Mouse (Mus musculus) cerebellum, adult 2 months (tissue): ENCODE results near the gene Aaed1. TPM values are rescaled to one million over a fixed set of nuclear protein-coding genes. Genes with fewer than 3 reads are reported as not detected.

Experiments
- DNase-seq, 2 experiments: peaks; one replicate each; pipeline ENCODE4 v3.0.0; 2021
- H3K27ac ChIP-seq: fragments of 200-500 bp; 2 replicates; pipeline ENCODE4 v1.5.1; 2012; ENCODE audit warnings: low read length, control low read depth, inconsistent platforms; ENCODE audit not compliant: insufficient read depth
- H3K27me3 ChIP-seq: fragments of 200-500 bp; 2 replicates; pipeline ENCODE4 v1.6.1; 2012; ENCODE audit warnings: inconsistent platforms, mild to moderate bottlenecking, low read length, moderate library complexity; ENCODE audit not compliant: control insufficient read depth, insufficient read depth
- H3K4me1 ChIP-seq: fragments of 200-500 bp; 2 replicates; pipeline ENCODE4 v1.6.1; 2011; ENCODE audit warnings: low read length; ENCODE audit not compliant: control insufficient read depth, insufficient read depth
- H3K4me3 ChIP-seq: fragments of 200-500 bp; replicated peaks from 2 replicates; pipeline ENCODE3; 2011; ENCODE audit warnings: mild to moderate bottlenecking, low read depth, low read length, control low read depth; ENCODE audit not compliant: insufficient read depth
- CTCF ChIP-seq: fragments of 200-500 bp; IDR thresholded peaks from 2 replicates; pipeline ENCODE4 v1.5.1; 2011; ENCODE audit warnings: low read depth, mild to moderate bottlenecking, control low read depth, low read length, moderate library complexity, borderline replicate concordance; ENCODE audit not compliant: insufficient read depth
- POLR2A ChIP-seq: fragments of 200-500 bp; IDR thresholded peaks from 2 replicates; pipeline ENCODE4 v1.6.1; 2011; ENCODE audit warnings: low read length, control low read depth, borderline replicate concordance; ENCODE audit not compliant: insufficient read depth
- WGBS: fragments of 180-500 bp; shearing (Covaris S2); methylation state at CpG from one replicate; pipeline ENCODE4 v1.1.7; 2018; 5-methylcytosine and 5-hydroxymethylcytosine counted together
- polyA plus RNA-seq: library from polyadenylated mRNA; depleted of rRNA; stranded (reverse); fragments of >200 nt; gene quantifications from 2 replicates; pipeline ENCODE4 v1.2.3, GENCODE M21; 2012

Gene Aaed1
- polyA plus RNA-seq, 1 experiment, result 21.5 TPM

DNA sequence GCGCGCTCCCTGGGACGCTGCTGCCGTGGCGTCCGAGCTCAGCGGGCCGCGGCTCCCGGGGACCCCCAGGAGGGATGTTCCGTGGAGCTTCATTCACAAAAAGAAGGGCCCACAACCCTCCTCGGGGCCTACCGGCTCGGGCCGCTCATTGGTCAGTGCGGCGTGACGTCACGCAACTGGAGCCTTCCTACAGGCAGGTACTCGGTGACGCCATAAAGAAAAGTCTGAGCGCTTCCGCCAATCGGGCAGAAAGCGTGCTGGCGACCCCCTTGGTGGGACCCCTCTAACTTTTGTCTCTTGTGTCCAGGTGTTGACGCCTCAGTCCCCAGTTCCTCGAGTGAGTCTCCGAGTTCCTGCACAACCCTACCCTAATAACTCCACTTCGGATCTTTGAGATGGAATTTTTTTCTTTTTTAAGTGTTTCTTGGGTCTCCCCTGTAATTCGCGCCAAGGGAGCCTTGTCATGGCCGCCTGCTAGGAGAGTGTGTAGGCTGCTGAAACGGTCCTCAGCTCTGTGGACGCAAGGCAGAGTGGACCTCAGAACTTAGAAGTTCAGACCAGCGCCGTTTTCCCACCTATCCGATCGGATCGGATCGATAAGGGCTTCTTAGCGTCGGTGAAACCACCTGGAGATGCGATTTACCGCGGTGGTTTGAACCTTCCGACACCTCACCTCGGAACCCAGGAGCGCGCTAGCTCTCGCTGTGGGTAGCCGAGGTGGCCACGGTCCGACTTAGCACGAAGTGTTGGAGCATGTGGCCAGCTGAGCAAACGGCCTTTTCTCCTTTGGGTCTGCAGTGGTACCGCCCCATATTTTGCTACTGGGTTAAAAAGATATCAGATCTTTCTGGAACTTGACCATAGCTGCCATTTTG, 37.4 kb downstream of the Aaed1 start, which contains the start of gene Cdc14b:
Gene Cdc14b, minus strand, starts transcription at position 412 of the 875 bp plus-strand sequence.
- Histone ChIP-seq H3K27me3 (no peaks in the 10 kb centered on the region), H3K4me1 (no peaks in the 10 kb centered on the region; the same call in 1 of the 2 replicates), H3K4me3 (peak within 1 kb of the TSS; percentile 66), H3K27ac (no peak within 1 kb of the TSS)
- no peak for TF ChIP-seq CTCF
- no peak for TF ChIP-seq POLR2A
- 15% methylated on average over 57 of the region's 57 CpGs for WGBS
- peak; percentile 77 to 80 for DNase-seq

GRCm38 (mm10) chr13:64273891-64274844, 38.3 kb downstream of the Aaed1 start:
- no peak for TF ChIP-seq POLR2A
- no peak for TF ChIP-seq CTCF
- WGBS, result 8% methylated on average over 95 of the region's 95 CpGs
- Histone ChIP-seq H3K4me3 (peak overlapping the region; percentile 66), H3K27ac (no peak overlapping the region), H3K27me3 (no peaks in the 10 kb centered on the region), H3K4me1 (no peaks in the 10 kb centered on the region; the same call in 1 of the 2 replicates)
- DNase-seq, result peak; percentile 35 to 57

- no peak overlapping the region for H3K4me3 ChIP-seq
- no peak for TF ChIP-seq CTCF
- no peak for TF ChIP-seq POLR2A
- no peaks in the 10 kb centered on the region for H3K27me3 ChIP-seq
- H3K27ac ChIP-seq, result no peak overlapping the region
- H3K4me1 ChIP-seq, result no peaks in the 10 kb centered on the region; the same call in 1 of the 2 replicates
- DNase-seq, result no peak
- WGBS, result 85% methylated on average over 8 of the region's 8 CpGs
Observed at GRCm38 (mm10) chr13:64273352-64273751, 39.2 kb downstream of the Aaed1 start.

DNA sequence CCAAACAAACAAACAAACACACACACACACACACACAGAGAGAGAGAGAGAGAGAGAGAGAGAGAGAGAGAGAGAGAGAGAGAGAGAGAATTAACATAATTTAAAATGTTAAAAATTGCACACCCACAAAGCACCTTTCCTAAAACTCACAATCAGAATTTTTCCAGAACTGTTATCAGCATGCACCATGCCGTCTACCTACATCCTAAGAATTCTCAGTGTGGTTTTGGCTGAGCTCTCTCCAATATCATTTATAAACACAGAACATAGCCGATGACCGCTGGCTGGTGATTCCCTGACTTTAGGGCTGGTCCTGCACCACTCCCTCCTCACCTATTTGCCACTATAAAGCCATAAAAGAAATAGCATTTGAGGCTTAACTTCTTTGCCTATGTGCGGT, 44.1 kb downstream of the Aaed1 start:
- H3K27ac ChIP-seq, result no peak overlapping the region
- H3K27me3 ChIP-seq, result no peaks in the 10 kb centered on the region
- WGBS, result 88% methylated on average over 4 of the region's 4 CpGs
- no peak for DNase-seq
- TF ChIP-seq POLR2A (no peak), CTCF (no peak)
- H3K4me1 ChIP-seq, result no peaks in the 10 kb centered on the region; the same call in 1 of the 2 replicates
- H3K4me3 ChIP-seq, result no peak overlapping the region

GRCm38 (mm10) chr13:64267151-64267550, 45.4 kb downstream of the Aaed1 start:
- H3K27ac ChIP-seq, result no peak overlapping the region
- no peak overlapping the region for H3K4me3 ChIP-seq
- H3K4me1 ChIP-seq, result no peaks in the 10 kb centered on the region; the same call in 1 of the 2 replicates
- no peaks in the 10 kb centered on the region for H3K27me3 ChIP-seq
- TF ChIP-seq CTCF (no peak), POLR2A (no peak)
- 37% methylated on average over 9 of the region's 9 CpGs for WGBS
- DNase-seq, result peak in 1 of 2 experiments; percentile 20

DNA sequence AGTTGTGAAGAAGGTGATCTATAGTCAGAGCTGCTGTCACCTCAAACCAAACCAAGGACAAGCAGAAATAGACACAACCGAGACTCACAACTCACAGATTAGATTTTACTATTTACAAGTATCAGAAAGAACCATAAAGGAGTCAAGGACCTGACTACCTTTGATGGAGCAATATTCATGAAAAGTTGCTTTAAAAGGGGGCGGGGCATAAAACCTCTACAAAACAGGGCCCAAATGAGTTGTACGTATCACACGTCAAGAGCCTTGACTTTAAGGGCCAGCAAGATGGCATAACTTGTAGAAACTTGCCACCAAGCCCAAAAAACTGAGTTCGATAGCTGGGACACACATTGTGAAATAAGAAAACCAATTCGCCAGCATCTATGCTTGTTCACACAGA, 47.9 kb downstream of the Aaed1 start:
- TF ChIP-seq CTCF (no peak), POLR2A (no peak)
- DNase-seq, result no peak

DNA sequence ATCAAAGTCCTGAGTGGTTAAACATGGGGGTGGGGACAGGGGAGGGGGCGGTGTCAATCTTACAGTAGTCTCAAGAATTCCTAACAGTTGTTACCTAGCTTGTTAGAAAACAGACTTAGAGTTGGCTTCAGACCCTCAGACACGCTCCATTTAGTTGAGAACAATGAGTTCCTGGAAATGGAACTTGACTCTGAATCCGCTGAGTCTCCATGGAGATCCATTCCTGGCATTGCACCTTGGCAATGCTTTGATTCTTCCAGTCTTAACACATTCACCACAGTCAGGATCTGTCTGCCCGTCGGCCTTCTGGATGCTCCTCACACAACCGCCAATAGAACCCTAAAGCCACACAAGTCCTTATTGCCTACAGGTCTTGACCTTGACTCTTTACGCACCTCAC, 52.6 kb downstream of the Aaed1 start:
- no peaks in the 10 kb centered on the region for H3K27me3 ChIP-seq
- H3K4me3 ChIP-seq, result no peak overlapping the region
- H3K4me1 ChIP-seq, result peaks cover 22% of the 10 kb centered on the region
- no peak overlapping the region for H3K27ac ChIP-seq
- peak in 1 of 2 experiments; percentile 34 for DNase-seq
- no peak for TF ChIP-seq POLR2A
- TF ChIP-seq CTCF, result no peak
- WGBS, result 66% methylated on average over 7 of the region's 7 CpGs

More for the DNA sequence above, 47.9 kb downstream of the Aaed1 start:
- 96% methylated on average over 6 of the region's 6 CpGs for WGBS
- H3K4me3 ChIP-seq, result no peak overlapping the region
- H3K27ac ChIP-seq, result no peak overlapping the region
- H3K4me1 ChIP-seq, result peaks cover 6% of the 10 kb centered on the region
- H3K27me3 ChIP-seq, result no peaks in the 10 kb centered on the region
